Mouse (Mus musculus): Measurements from ENCODE around the gene Ttll5. TPM values are rescaled to one million over a fixed set of nuclear protein-coding genes. Genes with fewer than 3 reads are reported as not detected.

Gene Ttll5
- polyA plus RNA-seq, 1 experiment from 2014 or later: 15.9 TPM

- Histone ChIP-seq H3K9me3 (ENCODE audit: control insufficient read depth, low read length) (no peaks in the 10 kb centered on the region), H3K4me3 (replicated peaks; ENCODE audit: low read length) (no peak overlapping the region), H3K9ac (replicated peaks; ENCODE audit: low read depth, low read length) (no peak overlapping the region), H3K27ac (ENCODE audit: low read length) (no peak overlapping the region), H3K4me1 (replicated peaks; ENCODE audit: control insufficient read depth, insufficient read depth, low read length) (peaks cover 7% of the 10 kb centered on the region; the same call in 1 of the 2 replicates), H3K4me2 (ENCODE audit: low read length) (no peak overlapping the region), H3K27me3 (replicated peaks; ENCODE audit: control insufficient read depth, insufficient read depth, low read length) (no peaks in the 10 kb centered on the region), H3K36me3 (ENCODE audit: control insufficient read depth, insufficient read depth) (no peaks in the 10 kb centered on the region)
- 33% methylated on average over 4 of the region's 4 CpGs for WGBS
- ATAC-seq: no peak
Observed at GRCm38 (mm10) chr12:85890054-85890453, 65.6 kb downstream of the Ttll5 start.

- H3K9me3 ChIP-seq (ENCODE audit: control insufficient read depth, low read length): no peaks in the 10 kb centered on the region
- H3K27ac ChIP-seq (ENCODE audit: low read length): no peak overlapping the region
- H3K4me3 ChIP-seq (replicated peaks; ENCODE audit: low read length): no peak overlapping the region
- H3K4me1 ChIP-seq (replicated peaks; ENCODE audit: control insufficient read depth, insufficient read depth, low read length): no peaks in the 10 kb centered on the region
- no peak overlapping the region for H3K4me2 ChIP-seq (ENCODE audit: low read length)
- no peak for ATAC-seq
- no peak overlapping the region for H3K9ac ChIP-seq (replicated peaks; ENCODE audit: low read depth, low read length)
- H3K27me3 ChIP-seq (replicated peaks; ENCODE audit: control insufficient read depth, insufficient read depth, low read length): no peaks in the 10 kb centered on the region
- 91% methylated on average over 6 of the region's 6 CpGs for WGBS
- peaks cover 2% of the 10 kb centered on the region; the same call in 1 of the 2 replicates for H3K36me3 ChIP-seq (ENCODE audit: control insufficient read depth, insufficient read depth)
Observed at GRCm38 (mm10) chr12:85903986-85904385, 79.5 kb downstream of the Ttll5 start.

GRCm38 (mm10) chr12:85905666-85906065 is 81.2 kb downstream of the Ttll5 start:
- ATAC-seq: no peak
- Histone ChIP-seq H3K36me3 (ENCODE audit: control insufficient read depth, insufficient read depth) (peaks cover 3% of the 10 kb centered on the region; the same call in 1 of the 2 replicates), H3K9me3 (ENCODE audit: control insufficient read depth, low read length) (no peaks in the 10 kb centered on the region), H3K9ac (replicated peaks; ENCODE audit: low read depth, low read length) (no peak overlapping the region), H3K27ac (ENCODE audit: low read length) (no peak overlapping the region), H3K4me2 (ENCODE audit: low read length) (no peak overlapping the region), H3K4me3 (replicated peaks; ENCODE audit: low read length) (no peak overlapping the region), H3K4me1 (replicated peaks; ENCODE audit: control insufficient read depth, insufficient read depth, low read length) (no peaks in the 10 kb centered on the region), H3K27me3 (replicated peaks; ENCODE audit: control insufficient read depth, insufficient read depth, low read length) (no peaks in the 10 kb centered on the region)
- 95% methylated on average over 2 of the region's 2 CpGs for WGBS

GRCm38 (mm10) chr12:85907896-85908295 is 83.4 kb downstream of the Ttll5 start:
- WGBS: 12% methylated on average over 3 of the region's 3 CpGs
- H3K27me3 ChIP-seq (replicated peaks; ENCODE audit: control insufficient read depth, insufficient read depth, low read length): no peaks in the 10 kb centered on the region
- no peak overlapping the region for H3K27ac ChIP-seq (ENCODE audit: low read length)
- H3K36me3 ChIP-seq (ENCODE audit: control insufficient read depth, insufficient read depth): 0 out of 2 replicates have a peak, but pooled peaks cover 3% of the 10 kb centered on the region
- H3K4me2 ChIP-seq (ENCODE audit: low read length): no peak overlapping the region
- no peak overlapping the region for H3K4me3 ChIP-seq (replicated peaks; ENCODE audit: low read length)
- no peaks in the 10 kb centered on the region for H3K4me1 ChIP-seq (replicated peaks; ENCODE audit: control insufficient read depth, insufficient read depth, low read length)
- H3K9me3 ChIP-seq (ENCODE audit: control insufficient read depth, low read length): no peaks in the 10 kb centered on the region
- no peak for ATAC-seq
- no peak overlapping the region for H3K9ac ChIP-seq (replicated peaks; ENCODE audit: low read depth, low read length)

GRCm38 (mm10) chr12:85910811-85911210 is 86.4 kb downstream of the Ttll5 start:
- ATAC-seq: no peak
- Histone ChIP-seq H3K9me3 (ENCODE audit: control insufficient read depth, low read length) (no peaks in the 10 kb centered on the region), H3K27ac (ENCODE audit: low read length) (no peak overlapping the region), H3K4me1 (replicated peaks; ENCODE audit: control insufficient read depth, insufficient read depth, low read length) (no peaks in the 10 kb centered on the region), H3K4me3 (replicated peaks; ENCODE audit: low read length) (no peak overlapping the region), H3K4me2 (ENCODE audit: low read length) (no peak overlapping the region), H3K27me3 (replicated peaks; ENCODE audit: control insufficient read depth, insufficient read depth, low read length) (no peaks in the 10 kb centered on the region), H3K36me3 (ENCODE audit: control insufficient read depth, insufficient read depth) (0 out of 2 replicates have a peak, but pooled peaks cover 3% of the 10 kb centered on the region), H3K9ac (replicated peaks; ENCODE audit: low read depth, low read length) (no peak overlapping the region)
- WGBS: 69% methylated on average over 6 of the region's 6 CpGs

- no peak for ATAC-seq
Observed at GRCm38 (mm10) chr12:85912712-85913504, 88.4 kb downstream of the Ttll5 start.

GRCm38 (mm10) chr12:85926897-85927296 is 102.4 kb downstream of the Ttll5 start:
- H3K4me3 ChIP-seq (replicated peaks; ENCODE audit: low read length): no peak overlapping the region
- H3K4me2 ChIP-seq (ENCODE audit: low read length): no peak overlapping the region
- no peaks in the 10 kb centered on the region for H3K9me3 ChIP-seq (ENCODE audit: control insufficient read depth, low read length)
- peaks cover 3% of the 10 kb centered on the region; the same call in 1 of the 2 replicates for H3K4me1 ChIP-seq (replicated peaks; ENCODE audit: control insufficient read depth, insufficient read depth, low read length)
- no peak overlapping the region for H3K27ac ChIP-seq (ENCODE audit: low read length)
- 84% methylated on average over 4 of the region's 4 CpGs for WGBS
- no peaks in the 10 kb centered on the region; the same call in 1 of the 2 replicates for H3K36me3 ChIP-seq (ENCODE audit: control insufficient read depth, insufficient read depth)
- H3K9ac ChIP-seq (replicated peaks; ENCODE audit: low read depth, low read length): no peak overlapping the region
- ATAC-seq: no peak
- H3K27me3 ChIP-seq (replicated peaks; ENCODE audit: control insufficient read depth, insufficient read depth, low read length): no peaks in the 10 kb centered on the region

More at GRCm38 (mm10) chr12:85912712-85913504, 88.4 kb downstream of the Ttll5 start:
- Histone ChIP-seq H3K4me2 (ENCODE audit: low read length) (no peak overlapping the region), H3K4me1 (replicated peaks; ENCODE audit: control insufficient read depth, insufficient read depth, low read length) (no peaks in the 10 kb centered on the region), H3K4me3 (replicated peaks; ENCODE audit: low read length) (no peak overlapping the region), H3K27me3 (replicated peaks; ENCODE audit: control insufficient read depth, insufficient read depth, low read length) (no peaks in the 10 kb centered on the region), H3K9ac (replicated peaks; ENCODE audit: low read depth, low read length) (no peak overlapping the region), H3K36me3 (ENCODE audit: control insufficient read depth, insufficient read depth) (peaks cover 6% of the 10 kb centered on the region; the same call in 1 of the 2 replicates), H3K27ac (ENCODE audit: low read length) (no peak overlapping the region), H3K9me3 (ENCODE audit: control insufficient read depth, low read length) (no peaks in the 10 kb centered on the region)
- 96% methylated on average over 13 of the region's 13 CpGs for WGBS

GRCm38 (mm10) chr12:85928513-85928912 is 104.1 kb downstream of the Ttll5 start:
- WGBS: 93% methylated on average over 10 of the region's 10 CpGs
- Histone ChIP-seq H3K36me3 (ENCODE audit: control insufficient read depth, insufficient read depth) (peaks cover under 1% of the 10 kb centered on the region; the same call in 1 of the 2 replicates), H3K9ac (replicated peaks; ENCODE audit: low read depth, low read length) (no peak overlapping the region), H3K9me3 (ENCODE audit: control insufficient read depth, low read length) (no peaks in the 10 kb centered on the region), H3K27me3 (replicated peaks; ENCODE audit: control insufficient read depth, insufficient read depth, low read length) (no peaks in the 10 kb centered on the region), H3K4me3 (replicated peaks; ENCODE audit: low read length) (no peak overlapping the region), H3K4me1 (replicated peaks; ENCODE audit: control insufficient read depth, insufficient read depth, low read length) (peaks cover 3% of the 10 kb centered on the region; the same call in 1 of the 2 replicates), H3K27ac (ENCODE audit: low read length) (no peak overlapping the region), H3K4me2 (ENCODE audit: low read length) (no peak overlapping the region)
- ATAC-seq: no peak

GRCm38 (mm10) chr12:85929711-85930110 is 105.3 kb downstream of the Ttll5 start:
- 52% methylated on average over 4 of the region's 4 CpGs for WGBS
- ATAC-seq: no peak
- Histone ChIP-seq H3K27me3 (replicated peaks; ENCODE audit: control insufficient read depth, insufficient read depth, low read length) (no peaks in the 10 kb centered on the region), H3K36me3 (ENCODE audit: control insufficient read depth, insufficient read depth) (peaks cover 4% of the 10 kb centered on the region; the same call in 1 of the 2 replicates), H3K27ac (ENCODE audit: low read length) (no peak overlapping the region), H3K9me3 (ENCODE audit: control insufficient read depth, low read length) (no peaks in the 10 kb centered on the region), H3K9ac (replicated peaks; ENCODE audit: low read depth, low read length) (no peak overlapping the region), H3K4me2 (ENCODE audit: low read length) (no peak overlapping the region), H3K4me3 (replicated peaks; ENCODE audit: low read length) (no peak overlapping the region), H3K4me1 (replicated peaks; ENCODE audit: control insufficient read depth, insufficient read depth, low read length) (peaks cover 3% of the 10 kb centered on the region; the same call in 1 of the 2 replicates)

All from forebrain, embryonic 16.5 days (tissue).